Mouse (Mus musculus) midbrain, embryonic 10.5 days (tissue): ENCODE measurements around the gene Mapkap1. TPM values are rescaled to one million over a fixed set of nuclear protein-coding genes. Genes with fewer than 3 reads are reported as not detected.

Source experiments
- DNase-seq: peaks from one replicate; pipeline ENCODE4 v3.0.0-alpha.2; 2017; ENCODE audit warnings: low spot score
- H3K27ac ChIP-seq: fragments of 300-500 bp; sonication (generic); replicated peaks from 2 replicates; pipeline ENCODE4 v1.5.1; 2016; ENCODE audit warnings: mild to moderate bottlenecking
- H3K27me3 ChIP-seq: fragments of 300-500 bp; sonication (generic); 2 replicates; pipeline ENCODE4 v1.6.1; 2016; ENCODE audit warnings: low read depth, mild to moderate bottlenecking; ENCODE audit not compliant: poor library complexity, severe bottlenecking
- H3K36me3 ChIP-seq: fragments of 300-500 bp; sonication (generic); 2 replicates; pipeline ENCODE4 v1.6.1; 2016; ENCODE audit warnings: mild to moderate bottlenecking, moderate library complexity
- H3K4me1 ChIP-seq: fragments of 300-500 bp; sonication (generic); 2 replicates; pipeline ENCODE4 v1.6.1; 2016
- H3K4me3 ChIP-seq: fragments of 300-500 bp; sonication (generic); 2 replicates; pipeline ENCODE4 v1.5.1; 2016; ENCODE audit warnings: mild to moderate bottlenecking, moderate library complexity
- H3K9me3 ChIP-seq: fragments of 300-500 bp; sonication (generic); replicated peaks from 2 replicates; pipeline ENCODE4 v1.6.1; 2016; ENCODE audit warnings: mild to moderate bottlenecking
- WGBS: fragments of 180-500 bp; shearing (Covaris S2); methylation state at CpG from one replicate; pipeline ENCODE4 v1.1.7; 2016; 5-methylcytosine and 5-hydroxymethylcytosine counted together
- polyA plus RNA-seq: library from polyadenylated mRNA; unstranded; fragments of >200 nt; fragmentation: Nextera tagmentation; extraction: Ambion mirVana; gene quantifications from 2 replicates; pipeline ENCODE4 v1.2.1, GENCODE M21; 2016

Gene Mapkap1
- polyA plus RNA-seq, 1 experiment from 2014 or later: 93.4 TPM

DNA sequence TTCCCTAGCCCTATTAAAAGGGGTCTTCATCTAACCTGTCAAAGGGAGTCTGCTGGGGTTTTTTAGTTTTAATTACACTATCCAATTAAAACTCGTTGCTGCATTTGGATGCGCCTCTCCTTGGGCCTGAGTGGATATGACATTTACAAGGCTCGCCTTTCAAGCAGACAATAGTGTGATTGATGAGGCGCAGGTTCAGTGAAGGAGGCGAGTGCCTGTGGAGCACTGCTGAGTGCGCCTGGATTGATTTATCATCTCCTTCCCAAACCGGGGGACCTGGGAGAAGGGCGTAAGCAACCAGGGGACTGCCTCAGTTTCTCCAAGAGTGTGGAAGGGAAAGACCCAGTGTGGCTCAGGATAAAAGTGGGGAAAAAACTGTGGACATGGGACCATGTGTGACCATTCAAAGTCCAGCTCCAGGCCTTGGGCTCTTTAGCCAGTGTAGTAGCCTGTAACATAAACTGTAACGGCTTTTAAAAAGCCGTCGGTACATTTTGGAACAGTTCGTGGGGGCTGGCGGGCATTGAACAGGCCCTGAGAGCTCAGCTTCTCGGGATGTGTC lies 197.2 kb downstream of the Mapkap1 start:
- no peaks in the 10 kb centered on the region for H3K9me3 ChIP-seq
- WGBS: 66% methylated on average over 14 of the region's 14 CpGs
- H3K4me3 ChIP-seq: no peak overlapping the region
- peaks cover 55% of the 10 kb centered on the region for H3K4me1 ChIP-seq
- peaks cover 18% of the 10 kb centered on the region for H3K36me3 ChIP-seq
- no peak overlapping the region for H3K27ac ChIP-seq
- no peak for DNase-seq
- peaks cover 46% of the 10 kb centered on the region for H3K27me3 ChIP-seq

DNA sequence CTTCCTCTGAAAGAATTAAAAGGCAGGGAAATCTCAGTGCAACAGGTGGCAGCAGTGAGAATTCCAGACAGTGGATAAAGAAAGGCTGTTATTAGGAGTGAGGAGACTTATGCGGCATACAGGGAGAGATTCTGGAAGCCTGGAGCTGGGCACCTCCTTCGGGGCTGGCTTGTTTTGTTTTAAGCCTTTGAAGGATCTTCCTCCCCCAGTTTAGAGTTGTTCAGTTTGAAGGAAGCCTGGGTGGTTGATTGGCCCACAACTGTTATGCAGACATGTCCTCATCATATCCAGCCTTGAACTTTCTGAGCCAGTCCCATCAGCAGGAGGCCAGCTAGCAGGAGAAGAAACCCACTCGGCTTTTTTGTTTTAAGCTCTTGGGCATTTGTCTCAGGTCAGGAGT lies 198.5 kb downstream of the Mapkap1 start:
- peaks cover 35% of the 10 kb centered on the region for H3K27me3 ChIP-seq
- no peak overlapping the region for H3K4me3 ChIP-seq
- no peaks in the 10 kb centered on the region for H3K9me3 ChIP-seq
- 66% methylated on average over 3 of the region's 3 CpGs for WGBS
- DNase-seq: no peak
- H3K36me3 ChIP-seq: peaks cover 13% of the 10 kb centered on the region; the same call in 1 of the 2 replicates
- H3K4me1 ChIP-seq: peaks cover 48% of the 10 kb centered on the region
- H3K27ac ChIP-seq: no peak overlapping the region

DNA sequence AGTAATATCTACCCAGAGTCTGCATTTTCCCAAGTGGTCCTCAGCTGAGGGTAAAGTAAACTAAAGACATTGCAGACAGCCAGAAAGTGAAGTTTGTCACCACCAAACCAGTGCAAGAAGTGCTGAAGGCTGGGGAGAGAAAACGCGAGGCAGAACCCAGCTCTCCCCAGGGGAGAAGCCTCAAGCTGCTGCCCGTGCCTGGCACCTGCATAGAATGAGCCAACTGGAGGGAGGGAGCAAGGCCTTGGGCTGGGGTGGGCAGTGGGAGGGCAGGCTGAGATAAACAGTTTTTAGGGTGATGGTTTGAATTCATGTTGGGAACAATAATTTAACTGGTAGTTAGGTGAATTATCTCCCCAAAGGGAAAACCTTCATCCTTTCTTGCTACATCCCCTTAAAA lies 202.3 kb downstream of the Mapkap1 start:
- 59% methylated on average over 3 of the region's 3 CpGs for WGBS
- Histone ChIP-seq H3K27me3 (peaks cover 21% of the 10 kb centered on the region), H3K36me3 (peaks cover 16% of the 10 kb centered on the region; the same call in 1 of the 2 replicates), H3K27ac (no peak overlapping the region), H3K4me1 (peaks cover 9% of the 10 kb centered on the region), H3K9me3 (no peaks in the 10 kb centered on the region), H3K4me3 (no peak overlapping the region)
- no peak for DNase-seq

DNA sequence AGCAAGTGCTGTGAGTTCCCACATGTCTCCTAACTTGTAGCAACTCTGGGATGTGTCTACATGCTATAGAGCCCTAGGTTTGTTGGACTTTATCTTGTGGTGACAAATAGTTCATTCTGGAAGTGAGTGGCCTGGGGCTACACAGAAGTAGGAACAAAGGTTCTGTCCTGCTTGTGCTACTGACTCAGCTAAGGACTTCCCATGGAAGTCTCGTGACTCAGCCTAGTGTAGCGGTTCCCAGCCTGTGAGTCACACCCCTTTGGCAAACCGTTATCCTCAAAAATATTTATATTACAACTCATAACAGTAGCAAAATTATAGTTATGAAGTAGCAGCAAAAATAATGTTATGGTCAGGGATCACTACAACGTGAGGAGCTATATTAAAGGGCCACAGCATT lies 202.9 kb downstream of the Mapkap1 start:
- DNase-seq: no peak
- 94% methylated on average over 4 of the region's 4 CpGs for WGBS
- Histone ChIP-seq H3K4me3 (no peak overlapping the region), H3K4me1 (0 out of 2 replicates have a peak, but pooled peaks cover 4% of the 10 kb centered on the region), H3K27ac (no peak overlapping the region), H3K27me3 (peaks cover 15% of the 10 kb centered on the region), H3K9me3 (no peaks in the 10 kb centered on the region), H3K36me3 (peaks cover 16% of the 10 kb centered on the region; the same call in 1 of the 2 replicates)

DNA sequence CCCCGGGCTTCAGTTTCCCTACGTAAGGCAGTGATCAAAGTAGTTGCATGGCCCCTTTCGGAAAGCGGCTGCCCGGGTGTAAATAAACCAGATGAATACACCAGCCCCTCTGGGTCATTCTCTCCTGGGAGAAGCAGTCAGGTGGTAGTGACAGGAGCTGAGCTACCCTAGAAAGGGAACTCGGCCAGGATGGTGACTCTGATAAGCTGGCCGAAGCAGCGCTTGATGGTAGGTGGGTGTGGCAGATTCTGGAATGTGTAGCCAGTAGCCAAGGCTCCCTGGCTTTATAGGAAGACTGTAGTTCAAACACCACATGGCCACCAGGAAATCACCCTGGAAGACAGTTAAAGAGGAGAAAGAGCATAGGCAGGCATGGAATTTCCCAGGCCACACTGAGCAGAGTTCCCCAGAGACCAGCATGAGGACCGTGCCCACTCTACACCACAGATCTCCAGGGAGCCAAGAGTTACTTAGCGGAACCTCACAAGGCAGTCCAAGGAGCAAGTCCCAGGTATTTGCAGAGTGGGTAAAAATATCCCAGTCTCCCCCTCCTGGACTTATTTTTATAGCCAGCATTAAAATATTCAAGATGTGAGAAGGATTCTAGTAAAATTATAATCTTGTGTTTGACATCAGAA lies 214.3 kb downstream of the Mapkap1 start:
- Histone ChIP-seq H3K4me1 (no peaks in the 10 kb centered on the region), H3K36me3 (peaks cover 34% of the 10 kb centered on the region), H3K9me3 (no peaks in the 10 kb centered on the region), H3K27me3 (no peaks in the 10 kb centered on the region), H3K27ac (no peak overlapping the region), H3K4me3 (no peak overlapping the region)
- 83% methylated on average over 10 of the region's 10 CpGs for WGBS
- no peak for DNase-seq

DNA sequence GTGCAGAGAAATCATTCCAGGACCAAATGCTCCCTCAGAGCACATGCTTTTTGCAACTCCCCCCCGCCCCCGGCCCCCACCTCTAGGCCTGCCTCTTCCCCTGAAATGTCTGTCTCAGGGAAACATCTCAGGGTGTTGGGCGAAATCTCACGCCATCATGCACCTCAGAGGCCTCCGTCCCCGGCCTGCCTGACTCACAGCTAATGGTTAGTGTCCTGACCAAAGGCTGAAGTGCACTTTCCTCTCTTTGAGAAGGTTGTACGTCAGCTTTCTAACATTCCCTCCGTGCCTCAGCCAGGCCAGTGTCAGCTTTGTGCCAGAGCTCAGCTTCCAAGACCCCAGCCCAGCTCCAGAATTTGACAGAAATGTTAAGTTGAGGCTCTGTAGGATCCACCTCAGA lies 214.9 kb downstream of the Mapkap1 start:
- no peaks in the 10 kb centered on the region for H3K4me1 ChIP-seq
- no peak overlapping the region for H3K27ac ChIP-seq
- no peaks in the 10 kb centered on the region for H3K27me3 ChIP-seq
- 90% methylated on average over 8 of the region's 8 CpGs for WGBS
- no peak overlapping the region for H3K4me3 ChIP-seq
- H3K9me3 ChIP-seq: no peaks in the 10 kb centered on the region
- H3K36me3 ChIP-seq: peaks cover 35% of the 10 kb centered on the region
- DNase-seq: no peak

DNA sequence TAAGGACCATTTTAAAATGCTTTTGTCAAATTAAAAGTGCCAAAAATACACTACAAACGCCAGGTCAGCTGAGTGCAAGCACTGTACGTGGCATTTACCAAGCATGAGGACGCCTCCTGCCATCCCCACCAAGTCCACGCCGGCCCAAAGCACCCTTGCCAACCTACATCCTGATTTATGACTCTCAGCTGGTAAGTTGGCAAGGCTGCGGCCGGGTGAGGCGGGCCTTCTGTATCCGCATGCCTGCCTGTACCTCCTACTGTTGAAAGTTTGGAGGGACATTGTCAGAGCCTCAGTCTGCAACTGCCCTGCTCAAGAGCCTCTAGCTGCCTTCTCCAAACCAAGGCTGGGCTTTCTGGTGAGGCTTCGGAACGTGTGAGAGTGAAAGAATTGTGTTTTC lies 215.9 kb downstream of the Mapkap1 start:
- WGBS: 94% methylated on average over 11 of the region's 11 CpGs
- no peaks in the 10 kb centered on the region for H3K9me3 ChIP-seq

DNA sequence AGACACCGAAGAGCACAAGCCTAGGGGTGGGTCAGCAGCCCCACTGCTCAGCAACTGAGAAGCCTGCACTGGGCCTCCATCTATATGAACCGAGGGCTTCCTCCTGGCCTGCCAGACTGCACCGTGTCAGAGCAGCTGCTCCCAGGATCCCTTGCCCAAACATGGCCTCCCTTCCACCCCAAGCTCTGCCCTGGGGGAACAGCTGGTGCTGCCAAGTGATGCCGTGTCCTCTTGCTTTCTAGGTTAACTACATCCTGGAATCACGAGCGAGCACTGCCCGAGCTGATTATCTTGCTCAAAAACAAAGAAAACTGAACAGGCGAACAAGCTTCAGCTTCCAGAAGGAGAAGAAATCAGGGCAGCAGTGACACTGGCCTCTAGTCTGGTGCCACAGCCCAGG lies 216.6 kb downstream of the Mapkap1 start:
- Histone ChIP-seq H3K4me3 (no peak overlapping the region), H3K4me1 (peaks cover 6% of the 10 kb centered on the region; the same call in 1 of the 2 replicates), H3K36me3 (peaks cover 35% of the 10 kb centered on the region), H3K9me3 (no peaks in the 10 kb centered on the region), H3K27ac (no peak overlapping the region; the same call in 1 of the 2 replicates), H3K27me3 (no peaks in the 10 kb centered on the region)
- DNase-seq: no peak
- 87% methylated on average over 8 of the region's 8 CpGs for WGBS

More for the DNA sequence above, 215.9 kb downstream of the Mapkap1 start:
- 0 out of 2 replicates have a peak, but pooled peaks cover 2% of the 10 kb centered on the region for H3K4me1 ChIP-seq
- H3K27ac ChIP-seq: 0 out of 2 replicates have a peak overlapping the region, but pooled peaks have one; percentile 13
- no peak for DNase-seq
- H3K27me3 ChIP-seq: no peaks in the 10 kb centered on the region
- peaks cover 35% of the 10 kb centered on the region for H3K36me3 ChIP-seq
- no peak overlapping the region for H3K4me3 ChIP-seq

DNA sequence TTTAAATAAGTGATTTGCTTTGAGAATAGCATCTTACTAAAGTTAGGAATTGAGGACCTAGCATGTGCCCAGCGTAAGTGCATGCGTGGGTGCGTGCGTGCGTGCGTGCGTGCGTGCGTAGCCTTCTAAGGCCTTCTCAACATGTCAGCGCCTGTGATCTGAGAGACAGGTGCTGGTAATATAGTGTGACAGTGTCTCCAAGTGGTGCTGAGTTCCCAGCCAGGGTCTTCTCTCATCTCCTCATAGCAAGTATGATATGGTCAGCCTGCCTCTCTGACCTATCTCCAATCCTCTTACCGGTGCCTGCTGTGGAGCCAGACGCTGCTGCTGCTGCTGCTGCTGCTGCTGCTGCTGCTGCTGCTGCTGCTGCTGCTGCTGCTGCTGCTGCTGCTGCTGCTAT lies 217.5 kb downstream of the Mapkap1 start:
- Histone ChIP-seq H3K9me3 (no peaks in the 10 kb centered on the region), H3K36me3 (peaks cover 35% of the 10 kb centered on the region), H3K27ac (no peak overlapping the region), H3K4me3 (no peak overlapping the region), H3K4me1 (peaks cover 6% of the 10 kb centered on the region; the same call in 1 of the 2 replicates), H3K27me3 (no peaks in the 10 kb centered on the region)
- no peak for DNase-seq
- 93% methylated on average over 12 of the region's 12 CpGs for WGBS

DNA sequence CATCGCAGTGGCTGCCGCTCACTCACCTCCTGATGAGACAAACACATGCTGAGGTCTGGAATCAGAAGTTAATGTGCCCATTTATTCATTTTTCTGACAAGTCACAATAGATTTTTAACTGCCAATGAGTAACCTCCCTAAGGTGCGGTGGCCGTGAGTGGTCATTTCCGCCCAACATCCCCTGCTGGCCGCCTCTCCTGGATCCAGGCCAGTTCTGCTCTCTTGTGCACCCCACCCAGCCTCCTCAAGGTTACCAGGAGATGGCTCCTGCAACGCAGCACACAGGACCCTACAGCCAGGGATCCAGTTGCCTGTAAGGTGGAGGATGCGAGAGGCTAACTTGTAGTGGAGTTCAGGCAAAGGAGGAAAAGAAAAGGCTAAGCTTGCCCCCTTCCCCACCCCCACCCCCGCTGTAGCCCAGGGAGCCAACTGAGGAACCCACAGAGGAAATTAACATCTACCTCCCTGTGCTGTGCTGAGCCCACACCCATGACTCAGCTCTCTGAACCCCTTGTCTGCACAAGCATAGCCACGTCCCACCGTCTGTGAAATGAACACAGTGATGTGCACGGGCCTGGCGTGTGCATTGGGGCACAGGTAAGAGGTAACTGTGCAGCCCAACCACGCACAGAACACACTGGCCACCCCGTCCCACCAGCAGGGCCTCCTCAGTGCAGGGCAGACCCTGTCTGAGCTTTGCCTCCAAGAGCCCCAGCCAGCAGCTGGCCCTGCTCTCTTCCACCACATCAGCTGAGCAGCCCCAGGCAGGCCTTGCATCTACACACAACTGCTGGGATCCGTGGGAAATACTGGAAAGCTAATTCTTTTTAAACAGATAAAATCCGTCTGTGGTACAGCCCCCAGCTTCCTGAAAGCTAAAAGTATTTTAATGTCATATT lies 221.0 kb downstream of the Mapkap1 start:
- Histone ChIP-seq H3K27ac (peak overlapping the region; percentile 55), H3K27me3 (no peaks in the 10 kb centered on the region; the same call in 1 of the 2 replicates), H3K4me1 (peaks cover 6% of the 10 kb centered on the region), H3K9me3 (no peaks in the 10 kb centered on the region), H3K4me3 (no peak overlapping the region), H3K36me3 (peaks cover 30% of the 10 kb centered on the region)
- no peak for DNase-seq
- 76% methylated on average over 17 of the region's 17 CpGs for WGBS

DNA sequence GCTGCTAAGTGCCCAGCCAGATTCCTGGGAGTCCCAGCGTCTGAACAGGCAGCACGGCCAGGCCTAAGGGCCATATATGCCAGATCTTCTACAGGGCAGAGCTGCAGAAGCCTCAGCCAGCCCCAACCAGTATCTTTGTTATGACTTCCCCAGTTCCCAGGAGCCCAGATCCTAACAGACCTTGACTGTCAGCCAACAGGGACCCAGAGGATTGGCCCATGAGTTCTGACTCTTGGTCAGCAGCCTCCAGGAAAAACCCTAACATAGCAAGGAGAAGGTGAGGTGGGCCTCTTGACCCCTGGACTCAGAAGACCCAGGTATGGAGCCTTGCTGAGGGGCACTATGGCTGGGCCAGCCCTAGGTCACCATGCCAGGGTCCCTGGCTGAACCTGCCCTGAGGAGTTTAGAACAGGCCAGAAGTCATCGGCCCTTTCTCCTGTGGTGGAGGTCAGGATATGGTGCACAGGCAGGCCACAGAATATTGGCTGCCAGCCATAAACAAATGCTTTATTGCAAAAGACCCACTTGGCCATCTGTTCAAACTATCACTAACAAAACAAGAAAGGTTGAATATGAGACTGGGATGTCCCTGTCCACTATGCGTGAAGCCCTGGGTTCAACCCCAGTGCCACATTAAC lies 222.5 kb downstream of the Mapkap1 start:
- no peaks in the 10 kb centered on the region for H3K9me3 ChIP-seq

DNA sequence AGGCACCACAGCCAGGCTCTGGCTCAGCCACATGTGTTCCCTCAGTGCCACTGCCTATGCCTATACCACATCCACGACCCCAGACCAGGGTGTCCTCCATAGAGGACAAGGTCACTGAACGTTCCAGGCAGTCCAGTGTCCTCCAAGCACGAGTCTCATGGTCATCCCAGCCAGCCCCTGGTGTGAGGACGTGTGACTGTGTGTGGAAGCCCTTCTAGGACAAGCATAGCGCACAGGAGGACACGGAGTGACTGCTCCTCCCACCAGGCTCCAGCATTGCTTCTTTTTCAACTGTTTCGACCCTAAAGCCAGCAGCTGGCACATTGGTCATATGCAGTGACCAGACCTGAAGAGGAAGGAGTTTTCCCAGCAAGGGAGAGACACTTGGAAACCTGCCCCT lies 223.2 kb downstream of the Mapkap1 start:
- no peak for DNase-seq
- Histone ChIP-seq H3K27ac (no peak overlapping the region), H3K9me3 (no peaks in the 10 kb centered on the region), H3K4me3 (no peak overlapping the region), H3K27me3 (no peaks in the 10 kb centered on the region; the same call in 1 of the 2 replicates), H3K36me3 (peaks cover 12% of the 10 kb centered on the region; the same call in 1 of the 2 replicates), H3K4me1 (peaks cover 17% of the 10 kb centered on the region)
- WGBS: 80% methylated on average over 7 of the region's 7 CpGs

More for the DNA sequence above, 222.5 kb downstream of the Mapkap1 start:
- peaks cover 18% of the 10 kb centered on the region for H3K36me3 ChIP-seq
- no peaks in the 10 kb centered on the region; the same call in 1 of the 2 replicates for H3K27me3 ChIP-seq
- no peak overlapping the region for H3K27ac ChIP-seq
- DNase-seq: no peak
- H3K4me3 ChIP-seq: no peak overlapping the region
- H3K4me1 ChIP-seq: peaks cover 12% of the 10 kb centered on the region
- WGBS: 94% methylated on average over 4 of the region's 4 CpGs
